ENCODE assay signal across 8 mouse cellular contexts in genomic region chr4:118359896-118360720, GRCm38 (mm10). TPM values are rescaled to one million over a fixed set of nuclear protein-coding genes. Genes with fewer than 3 reads are reported as not detected.
DNase-seq lines count a peak whose midpoint lies in the region; ATAC-seq and TF ChIP-seq lines count a peak whose summit lies in the region.

No protein-coding gene starts in this region.

- no peak; the same call in 1 of the 2 replicates for TF ChIP-seq POLR2A in bone marrow macrophage, adult 2 months (IDR thresholded peaks at IDR 0.05; ENCODE audit: borderline replicate concordance, low read depth, low read length)

- peak overlapping the region; percentile 92 for H3K4me2 ChIP-seq in embryonic facial prominence, embryonic 15.5 days (replicated peaks)
- H3K4me2 ChIP-seq in liver, embryonic 11.5 days = peak overlapping the region; percentile 99

- H3K27me3 ChIP-seq in embryonic facial prominence, embryonic 15.5 days = no peaks in the 10 kb centered on the region
- H3K27me3 ChIP-seq in heart, embryonic 10.5 days (ENCODE audit: insufficient read depth, poor library complexity, severe bottlenecking) = no peaks in the 10 kb centered on the region
- H3K27me3 ChIP-seq in liver, embryonic 11.5 days (replicated peaks; ENCODE audit: control insufficient read depth, insufficient read depth, low read length) = no peaks in the 10 kb centered on the region

- 1% methylated on average over 54 of the region's 54 CpGs for WGBS in embryonic facial prominence, embryonic 15.5 days
- 1% methylated on average over 54 of the region's 54 CpGs for whole genome bisulfite sequencing in heart, embryonic 10.5 days
- WGBS in liver, embryonic 11.5 days = under 1% methylated on average over 53 of the region's 54 CpGs

- peak overlapping the region; percentile 78 for H3K27ac ChIP-seq in bone marrow macrophage, adult 2 months (ENCODE audit: insufficient read depth, low read depth, low read length)
- peak overlapping the region; percentile 86 for H3K27ac ChIP-seq in embryonic facial prominence, embryonic 15.5 days (replicated peaks)
- peak overlapping the region; percentile 95 for H3K27ac ChIP-seq in heart, embryonic 10.5 days
- H3K27ac ChIP-seq in liver, embryonic 11.5 days (ENCODE audit: low read depth, low read length) = peak overlapping the region; percentile 82

- no peaks in the 10 kb centered on the region for H3K9me3 ChIP-seq in embryonic facial prominence, embryonic 15.5 days (replicated peaks)
- H3K9me3 ChIP-seq in heart, embryonic 10.5 days = no peaks in the 10 kb centered on the region
- H3K9me3 ChIP-seq in liver, embryonic 11.5 days (ENCODE audit: control insufficient read depth, low read length) = no peaks in the 10 kb centered on the region

- peak overlapping the region; percentile 83 for H3K4me3 ChIP-seq in bone marrow macrophage, adult 2 months (ENCODE audit: insufficient read depth, low read length)
- H3K4me3 ChIP-seq in embryonic facial prominence, embryonic 15.5 days (replicated peaks) = peak overlapping the region; percentile 72
- peak overlapping the region; percentile 79 for H3K4me3 ChIP-seq in heart, embryonic 10.5 days
- peak overlapping the region; percentile 79 for H3K4me3 ChIP-seq in liver, embryonic 11.5 days (ENCODE audit: low read depth, low read length)

- H3K9ac ChIP-seq in embryonic facial prominence, embryonic 15.5 days = peak overlapping the region; percentile 75
- peak overlapping the region; percentile 84 for H3K9ac ChIP-seq in liver, embryonic 11.5 days (ENCODE audit: low read depth, low read length)

- no peak for TF ChIP-seq CTCF in bone marrow macrophage, adult 2 months (IDR thresholded peaks at IDR 0.05; ENCODE audit: low read depth, low read length)

- H3K36me3 ChIP-seq in embryonic facial prominence, embryonic 15.5 days = peaks cover 34% of the 10 kb centered on the region
- peaks cover 38% of the 10 kb centered on the region for H3K36me3 ChIP-seq in heart, embryonic 10.5 days
- peaks cover 16% of the 10 kb centered on the region for H3K36me3 ChIP-seq in liver, embryonic 11.5 days (ENCODE audit: control insufficient read depth, insufficient read depth, low read length)

- peak; percentile 65 for ATAC-seq in embryonic facial prominence, embryonic 15.5 days (ENCODE audit: insufficient number of reproducible peaks, low FRiP score, low TSS enrichment, low read depth)
- ATAC-seq in liver, embryonic 11.5 days (replicated peaks; ENCODE audit: low FRiP score) = peak; percentile 74
- peak; percentile 54; the same call in 1 of the 2 replicates for ATAC-seq in monocyte, adult 5-6 weeks (replicated peaks; ENCODE audit: insufficient number of reproducible peaks, low FRiP score, low TSS enrichment, poor library complexity, severe bottlenecking)

- H3K4me1 ChIP-seq in bone marrow macrophage, adult 2 months (ENCODE audit: control insufficient read depth, insufficient read depth, low read length) = peaks cover 10% of the 10 kb centered on the region
- H3K4me1 ChIP-seq in embryonic facial prominence, embryonic 15.5 days = peaks cover 18% of the 10 kb centered on the region
- H3K4me1 ChIP-seq in heart, embryonic 10.5 days = peaks cover 16% of the 10 kb centered on the region
- peaks cover 8% of the 10 kb centered on the region for H3K4me1 ChIP-seq in liver, embryonic 11.5 days (replicated peaks; ENCODE audit: control insufficient read depth, insufficient read depth, low read length)

- DNase-seq in CD4-positive, CD25-positive, alpha-beta regulatory T cell, adult 2 months (ENCODE audit: low read depth, low spot score) = peak; percentile 79
- peak; percentile 90 for DNase-seq in heart, embryonic 10.5 days (ENCODE audit: low spot score)
- DNase-seq in kidney, adult 9 months = peak; percentile 88
- peak; percentile 83 for DNase-seq in liver, embryonic 11.5 days (ENCODE audit: low spot score)
- DNase-seq in spleen, postnatal 36 days (ENCODE audit: low spot score in 2 of 2) = peak; percentile 60 to 69

RNA-seq across cellular contexts. Expression of gene Szt2, which starts 49.0 kb away (rescaled TPM):
- 14.1 and 15.9 TPM in 2 replicates for polyA plus RNA-seq in bone marrow macrophage, adult 2 months (2012; ENCODE audit: insufficient read depth, insufficient read length, missing spikeins)
- 7.5 and 7.6 TPM in 2 replicates for polyA plus RNA-seq in embryonic facial prominence, embryonic 15.5 days (2015; fragmentation: Nextera tagmentation; extraction: Ambion mirVana)
- 6.7 and 8.6 TPM in 2 replicates for polyA plus RNA-seq in heart, embryonic 10.5 days (2016; fragmentation: Nextera tagmentation; extraction: Ambion mirVana)
- polyA plus RNA-seq in liver, embryonic 11.5 days (2014; fragmentation: Nextera tagmentation; extraction: Ambion mirVana) = 7.5 and 10.4 TPM in 2 replicates
- 4.9 to 16.2 TPM (median 14.5 TPM) in 3 replicates for total RNA-seq in monocyte, adult 5-6 weeks (2017)

RNA-seq across cellular contexts. Expression of gene Med8, which starts 49.0 kb away (rescaled TPM):
- polyA plus RNA-seq in bone marrow macrophage, adult 2 months (2012; ENCODE audit: insufficient read depth, insufficient read length, missing spikeins) = 57.3 and 61.5 TPM in 2 replicates
- polyA plus RNA-seq in embryonic facial prominence, embryonic 15.5 days (2015; fragmentation: Nextera tagmentation; extraction: Ambion mirVana) = 102 and 106 TPM in 2 replicates
- 102 and 124 TPM in 2 replicates for polyA plus RNA-seq in heart, embryonic 10.5 days (2016; fragmentation: Nextera tagmentation; extraction: Ambion mirVana)
- polyA plus RNA-seq in liver, embryonic 11.5 days (2014; fragmentation: Nextera tagmentation; extraction: Ambion mirVana) = 141 and 149 TPM in 2 replicates
- total RNA-seq in monocyte, adult 5-6 weeks (2017) = 103 to 122 TPM (median 120 TPM) in 3 replicates

Comparison
In these comparisons a context has a peak if more than half of its experiments do, and no peak if none do; other contexts are left out.
1. Peak in every context shown above with its lines: DNase-seq, ATAC-seq, H3K4me3 ChIP-seq and H3K27ac ChIP-seq.